Mouse (Mus musculus): ENCODE data around the gene Hsf2bp. TPM values are rescaled to one million over a fixed set of nuclear protein-coding genes. Genes with fewer than 3 reads are reported as not detected.

Hsf2bp gene
- total and polyA plus RNA-seq, 3 experiments: 0.34 to 1.0 (median 0.75) TPM

- no peaks in the 10 kb centered on the region for H3K27me3 ChIP-seq (replicated peaks)
- H3K4me2 ChIP-seq (ENCODE audit: insufficient read depth, low read depth, poor library complexity, severe bottlenecking): no peak overlapping the region
- in situ Hi-C loops (cut with MboI; ENCODE audit: low pct_ligation_motif_present, low pct_unique_long_range_greater_than_20kb, low sequenced_read_pairs) (no loop called here), dilution Hi-C loops (cut with MboI; ENCODE audit: extremely low pct_ligation_motif_present, extremely low pct_unique_long_range_greater_than_20kb, low sequenced_read_pairs) (no loop called here)
- no peaks in the 10 kb centered on the region for H3K36me3 ChIP-seq (replicated peaks in 1 of 2; ENCODE audit: control insufficient read depth in 1 of 2, insufficient read depth in 1 of 2, low read length in 1 of 2)
- DNase-seq (ENCODE audit: extremely low read depth): no peak
- no peak overlapping the region for H3K9ac ChIP-seq (ENCODE audit: insufficient read depth, low read depth)
- H3K27ac ChIP-seq (ENCODE audit: insufficient read depth, low read depth): no peak overlapping the region
- no peak overlapping the region for H3K4me3 ChIP-seq (replicated peaks in 1 of 3; ENCODE audit: low read depth in 2 of 3, low read length in 2 of 3, poor library complexity in 1 of 3)
- peaks cover 0 to 9% of the 10 kb centered on the region in 2 experiments; a peak in 3 of 4 replicates for H3K4me1 ChIP-seq (ENCODE audit: control insufficient read depth in 1 of 2, insufficient read depth in 2 of 2)
- no peaks in the 10 kb centered on the region for H3K79me2 ChIP-seq (replicated peaks; ENCODE audit: control insufficient read depth, extremely low read depth, insufficient read depth, poor library complexity, severe bottlenecking)
- TF ChIP-seq KAT2A (IDR thresholded peaks at IDR 0.05; ENCODE audit: insufficient replicate concordance, low read length) (no peak), PAX5 (IDR thresholded peaks at IDR 0.05; ENCODE audit: low read length) (no peak), CTCF (conservative IDR thresholded peaks at IDR 0.05 in 1 of 2, IDR thresholded peaks at IDR 0.05 in 1 of 2; ENCODE audit: low read depth in 2 of 2, low read length in 2 of 2) (no peak), TCF12 (IDR thresholded peaks at IDR 0.05; ENCODE audit: low read depth, low read length) (no peak), ZNF384 (IDR thresholded peaks at IDR 0.05; ENCODE audit: low read depth, low read length) (no peak), ZC3H11A (IDR thresholded peaks at IDR 0.05; ENCODE audit: low read depth, low read length) (no peak), UBTF (IDR thresholded peaks at IDR 0.05; ENCODE audit: low read depth, low read length) (no peak), ZMIZ1 (IDR thresholded peaks at IDR 0.05; ENCODE audit: low read depth, low read length) (no peak), MXI1 (IDR thresholded peaks at IDR 0.05; ENCODE audit: low read depth, low read length) (no peak), TBP (conservative IDR thresholded peaks at IDR 0.05; ENCODE audit: low read depth, low read length) (no peak), CHD2 (IDR thresholded peaks at IDR 0.05; ENCODE audit: low read length) (no peak), JUND (conservative IDR thresholded peaks at IDR 0.05; ENCODE audit: low read depth, low read length) (no peak), GABPA (IDR thresholded peaks at IDR 0.05; ENCODE audit: insufficient replicate concordance, low read depth, low read length) (no peak), JUN (IDR thresholded peaks at IDR 0.05; ENCODE audit: insufficient read depth, low read depth, low read length) (no peak)
- H3K9me3 ChIP-seq (replicated peaks; ENCODE audit: low read length): no peaks in the 10 kb centered on the region
Measured at GRCm38 (mm10) chr17:31989035-31989434, 47.1 kb downstream of the Hsf2bp start.

- H3K79me2 ChIP-seq (replicated peaks; ENCODE audit: control insufficient read depth, extremely low read depth, insufficient read depth, poor library complexity, severe bottlenecking): no peaks in the 10 kb centered on the region
- no peak overlapping the region for H3K27ac ChIP-seq (ENCODE audit: insufficient read depth, low read depth)
- no peak overlapping the region for H3K4me3 ChIP-seq (replicated peaks in 1 of 3; ENCODE audit: low read depth in 2 of 3, low read length in 2 of 3, poor library complexity in 1 of 3)
- TF ChIP-seq USF1 (IDR thresholded peaks at IDR 0.05; ENCODE audit: low read depth, low read length): no peak
- no peak for TF ChIP-seq GABPA (IDR thresholded peaks at IDR 0.05; ENCODE audit: insufficient replicate concordance, low read depth, low read length)
- no peak for TF ChIP-seq ZMIZ1 (IDR thresholded peaks at IDR 0.05; ENCODE audit: low read depth, low read length)
- no peak for TF ChIP-seq JUN (IDR thresholded peaks at IDR 0.05; ENCODE audit: insufficient read depth, low read depth, low read length)
- no peak for TF ChIP-seq ZKSCAN1 (IDR thresholded peaks at IDR 0.05; ENCODE audit: borderline replicate concordance, low read depth, low read length)
- TF ChIP-seq BHLHE40 (IDR thresholded peaks at IDR 0.05; ENCODE audit: low read depth, low read length): no peak
- TF ChIP-seq E2F4 (IDR thresholded peaks at IDR 0.05; ENCODE audit: insufficient replicate concordance, low read depth, low read length): no peak
- no peak for TF ChIP-seq JUND (conservative IDR thresholded peaks at IDR 0.05; ENCODE audit: low read depth, low read length)
- no peak for TF ChIP-seq CHD1 (IDR thresholded peaks at IDR 0.05; ENCODE audit: low read depth, low read length)
- no peak for TF ChIP-seq MAZ (IDR thresholded peaks at IDR 0.05; ENCODE audit: low read depth, low read length)
- TF ChIP-seq NRF1 (IDR thresholded peaks at IDR 0.05; ENCODE audit: low read depth, low read length): no peak
- no peak for TF ChIP-seq RCOR1 (conservative IDR thresholded peaks at IDR 0.05; ENCODE audit: low read depth, low read length)
- TF ChIP-seq EP300 (IDR thresholded peaks at IDR 0.05; ENCODE audit: low read length): no peak
- TF ChIP-seq ELF1 (IDR thresholded peaks at IDR 0.05; ENCODE audit: low read depth, low read length): no peak
- TF ChIP-seq MAFK (IDR thresholded peaks at IDR 0.05; ENCODE audit: insufficient replicate concordance, low read length): no peak
- no peak for TF ChIP-seq SIN3A (IDR thresholded peaks at IDR 0.05; ENCODE audit: low read length)
- no peaks in the 10 kb centered on the region for H3K9me3 ChIP-seq (replicated peaks; ENCODE audit: low read length)
- H3K36me3 ChIP-seq (replicated peaks in 1 of 2; ENCODE audit: control insufficient read depth in 1 of 2, insufficient read depth in 1 of 2, low read length in 1 of 2): no peaks in the 10 kb centered on the region
- in situ Hi-C loops (cut with MboI; ENCODE audit: low pct_ligation_motif_present, low pct_unique_long_range_greater_than_20kb, low sequenced_read_pairs): no loop called here
- no peak for DNase-seq (ENCODE audit: extremely low read depth)
- H3K9ac ChIP-seq (ENCODE audit: insufficient read depth, low read depth): no peak overlapping the region
- H3K4me1 ChIP-seq (ENCODE audit: control insufficient read depth in 1 of 2, insufficient read depth in 2 of 2): no peaks in the 10 kb centered on the region; a peak in 1 of 4 replicates
- H3K4me2 ChIP-seq (ENCODE audit: insufficient read depth, low read depth, poor library complexity, severe bottlenecking): no peak overlapping the region
- dilution Hi-C loops (cut with MboI; ENCODE audit: extremely low pct_ligation_motif_present, extremely low pct_unique_long_range_greater_than_20kb, low sequenced_read_pairs): no loop called here
- H3K27me3 ChIP-seq (replicated peaks): no peaks in the 10 kb centered on the region
Measured at GRCm38 (mm10) chr17:31986915-31987314, 49.2 kb downstream of the Hsf2bp start.

Data from CH12.LX (cell line).